Mouse (Mus musculus) lung, adult 2 months (tissue): ENCODE data around the gene Rnf114.

Experiments used
- CTCF ChIP-seq: fragments of 200-500 bp; IDR thresholded peaks from 2 replicates; pipeline ENCODE4 v1.5.1; 2011; ENCODE audit warnings: mild to moderate bottlenecking, low read length, control low read depth; ENCODE audit not compliant: insufficient read depth
- POLR2A ChIP-seq: fragments of 200-500 bp; IDR thresholded peaks from 2 replicates; pipeline ENCODE4 v1.6.1; 2011; ENCODE audit warnings: low read depth, mild to moderate bottlenecking, control low read depth, low read length, borderline replicate concordance; ENCODE audit errors: extremely low read depth

DNA sequence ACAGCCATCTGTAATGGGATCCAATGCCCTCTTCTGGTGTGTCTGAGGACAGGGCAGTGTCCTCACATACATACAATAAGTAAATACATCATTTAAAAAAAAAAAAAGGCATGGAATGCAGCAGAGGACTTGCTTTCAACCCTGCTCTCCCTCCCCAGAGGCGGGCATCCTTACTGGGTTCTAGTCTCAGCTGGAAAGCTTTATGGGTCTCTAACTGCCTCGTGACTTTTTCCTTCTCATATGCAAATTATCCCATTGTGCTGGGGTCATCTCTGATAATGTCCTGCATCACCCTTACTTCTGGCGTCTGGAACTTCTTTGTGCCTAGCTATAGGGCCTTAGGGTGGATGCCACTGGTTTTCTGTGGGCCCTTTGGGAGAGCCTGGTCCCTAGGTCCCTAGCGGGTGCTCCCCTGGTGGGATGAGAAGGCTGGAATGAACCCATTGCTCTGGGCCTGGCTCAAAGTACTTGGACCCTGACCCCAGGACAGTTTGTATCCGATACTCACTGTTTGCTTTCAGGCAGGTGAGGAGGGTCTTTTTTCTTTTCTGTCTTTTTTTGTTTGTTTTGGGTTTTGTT is 37.6 kb downstream of the Rnf114 start:
- TF ChIP-seq POLR2A: no peak
- no peak for TF ChIP-seq CTCF
